Mouse (Mus musculus) heart, embryonic 15.5 days (tissue): ENCODE measurements at regions not wholly inside any gene's neighbourhood (a gene's known extent, or its start where the extent isn't known, plus 50 kb on each side); places are given as distances from the start of the nearest gene placed in this dataset.
"Not testable (repeated sequence)": the region's sequence is repeated elsewhere in the genome, so short reads cannot be mapped to it uniquely, and the experiment has no call there.

Experiments used
- ATAC-seq: fragments of 200-750 bp; cut with Nextera tagmentation; replicated peaks from 2 replicates; pipeline ENCODE4 v1.8.0; 2017; ENCODE audit warnings: low read depth, moderate TSS enrichment; ENCODE audit not compliant: insufficient number of reproducible peaks, insufficient read depth, low FRiP score
- H3K27ac ChIP-seq: fragments of 300-500 bp; sonication (generic); 2 replicates; pipeline ENCODE4 v1.5.1; 2015; ENCODE audit warnings: mild to moderate bottlenecking, inconsistent platforms
- H3K27me3 ChIP-seq: fragments of 300-500 bp; sonication (generic); 2 replicates; pipeline ENCODE4 v1.6.1; 2015; ENCODE audit warnings: inconsistent platforms
- H3K36me3 ChIP-seq: fragments of 300-500 bp; sonication (generic); 2 replicates; pipeline ENCODE4 v1.6.1; 2015; ENCODE audit warnings: mild to moderate bottlenecking, inconsistent platforms
- H3K4me1 ChIP-seq: fragments of 300-500 bp; sonication (generic); replicated peaks from 2 replicates; pipeline ENCODE4 v1.6.1; 2015; ENCODE audit warnings: inconsistent platforms
- H3K4me2 ChIP-seq: fragments of 300-500 bp; sonication (generic); 2 replicates; pipeline ENCODE4 v1.6.1; 2015; ENCODE audit warnings: inconsistent platforms, mild to moderate bottlenecking, moderate library complexity
- H3K4me3 ChIP-seq: fragments of 300-500 bp; sonication (generic); 2 replicates; pipeline ENCODE4 v1.5.1; 2015; ENCODE audit warnings: mild to moderate bottlenecking, inconsistent platforms
- H3K9ac ChIP-seq: fragments of 300-500 bp; sonication (generic); 2 replicates; pipeline ENCODE4 v1.6.1; 2015; ENCODE audit warnings: mild to moderate bottlenecking, inconsistent platforms
- H3K9me3 ChIP-seq: fragments of 300-500 bp; sonication (generic); replicated peaks from 2 replicates; pipeline ENCODE4 v1.6.1; 2016; ENCODE audit warnings: inconsistent platforms
- WGBS: fragments of 180-500 bp; shearing (Covaris S2); methylation state at CpG from one replicate; pipeline ENCODE4 v1.1.7; 2015; ENCODE audit warnings: mixed read lengths; 5-methylcytosine and 5-hydroxymethylcytosine counted together

- Histone ChIP-seq H3K4me3 (no peak overlapping the region), H3K27ac (no peak overlapping the region), H3K27me3 (no peaks in the 10 kb centered on the region), H3K4me2 (no peak overlapping the region), H3K4me1 (no peaks in the 10 kb centered on the region), H3K9ac (no peak overlapping the region), H3K9me3 (no peaks in the 10 kb centered on the region), H3K36me3 (no peaks in the 10 kb centered on the region)
- WGBS, result 75% methylated on average over 2 of the region's 2 CpGs
- ATAC-seq, result no peak
These were observed 123.3 kb upstream of the Zfp746 start for GRCm38 (mm10) chr6:48209739-48210138.

- Histone ChIP-seq H3K27me3 (no peaks in the 10 kb centered on the region), H3K36me3 (no peaks in the 10 kb centered on the region), H3K4me2 (no peak overlapping the region), H3K9me3 (no peaks in the 10 kb centered on the region), H3K9ac (no peak overlapping the region), H3K27ac (no peak overlapping the region), H3K4me1 (no peaks in the 10 kb centered on the region), H3K4me3 (no peak overlapping the region)
- ATAC-seq, result no peak
- WGBS, result 73% methylated on average over 2 of the region's 2 CpGs
These were observed 122.7 kb upstream of the Zfp746 start for GRCm38 (mm10) chr6:48209103-48209502.

- H3K27ac ChIP-seq, result no peak overlapping the region
- WGBS, result 86% methylated on average over 5 of the region's 5 CpGs
These were observed 119.3 kb upstream of the Zfp746 start for GRCm38 (mm10) chr6:48205722-48206121.

GRCm38 (mm10) chr6:48199951-48200350 lies 113.6 kb upstream of the Zfp746 start:
- ATAC-seq, result no peak
- no peak overlapping the region for H3K4me2 ChIP-seq
- H3K27me3 ChIP-seq, result no peaks in the 10 kb centered on the region
- H3K9ac ChIP-seq, result no peak overlapping the region
- no peak overlapping the region for H3K4me3 ChIP-seq
- H3K9me3 ChIP-seq, result no peaks in the 10 kb centered on the region
- no peaks in the 10 kb centered on the region for H3K36me3 ChIP-seq
- no peaks in the 10 kb centered on the region for H3K4me1 ChIP-seq
- no peak overlapping the region for H3K27ac ChIP-seq
- 50% methylated on average over 3 of the region's 3 CpGs for WGBS

More at GRCm38 (mm10) chr6:48205722-48206121, 119.3 kb upstream of the Zfp746 start:
- Histone ChIP-seq H3K4me3 (no peak overlapping the region), H3K9me3 (no peaks in the 10 kb centered on the region), H3K36me3 (no peaks in the 10 kb centered on the region), H3K4me1 (no peaks in the 10 kb centered on the region), H3K9ac (no peak overlapping the region), H3K4me2 (no peak overlapping the region), H3K27me3 (no peaks in the 10 kb centered on the region)
- ATAC-seq, result no peak

- Histone ChIP-seq H3K4me3 (no peak overlapping the region), H3K27ac (no peak overlapping the region), H3K4me2 (no peak overlapping the region), H3K9me3 (no peaks in the 10 kb centered on the region), H3K4me1 (no peaks in the 10 kb centered on the region), H3K9ac (no peak overlapping the region), H3K27me3 (no peaks in the 10 kb centered on the region), H3K36me3 (no peaks in the 10 kb centered on the region)
- ATAC-seq, result no peak
- WGBS, result 91% methylated on average over 1 of the region's 1 CpGs
These were observed 112.4 kb upstream of the Zfp746 start for GRCm38 (mm10) chr6:48198806-48199205.

GRCm38 (mm10) chr6:48197696-48198378 lies 111.4 kb upstream of the Zfp746 start:
- Histone ChIP-seq H3K27ac (no peak overlapping the region), H3K36me3 (no peaks in the 10 kb centered on the region), H3K9ac (no peak overlapping the region), H3K4me3 (no peak overlapping the region), H3K4me1 (no peaks in the 10 kb centered on the region), H3K9me3 (no peaks in the 10 kb centered on the region), H3K4me2 (no peak overlapping the region), H3K27me3 (no peaks in the 10 kb centered on the region)
- no peak for ATAC-seq
- 67% methylated on average over 4 of the region's 4 CpGs for WGBS

- not testable (repeated sequence) for H3K27me3 ChIP-seq, H3K4me2 ChIP-seq, H3K4me1 ChIP-seq, ATAC-seq, H3K27ac ChIP-seq, H3K36me3 ChIP-seq, H3K9ac ChIP-seq, H3K4me3 ChIP-seq, H3K9me3 ChIP-seq
- 68% methylated on average over 2 of the region's 2 CpGs for WGBS
These were observed 102.0 kb upstream of the Zfp746 start for GRCm38 (mm10) chr6:48188363-48188762.

GRCm38 (mm10) chr6:48185311-48185710 lies 98.9 kb upstream of the Zfp746 start:
- Histone ChIP-seq H3K36me3 (no peaks in the 10 kb centered on the region), H3K4me3 (no peak overlapping the region), H3K4me2 (no peak overlapping the region), H3K27me3 (no peaks in the 10 kb centered on the region), H3K9ac (no peak overlapping the region), H3K4me1 (no peaks in the 10 kb centered on the region), H3K27ac (no peak overlapping the region), H3K9me3 (no peaks in the 10 kb centered on the region)
- ATAC-seq, result no peak
- WGBS, result 43% methylated on average over 1 of the region's 1 CpGs

- no peak overlapping the region for H3K4me3 ChIP-seq
- no peak overlapping the region for H3K27ac ChIP-seq
- H3K4me1 ChIP-seq, result no peaks in the 10 kb centered on the region
- ATAC-seq, result no peak
- H3K4me2 ChIP-seq, result no peak overlapping the region
- no peaks in the 10 kb centered on the region for H3K9me3 ChIP-seq
- H3K9ac ChIP-seq, result no peak overlapping the region
- H3K27me3 ChIP-seq, result 0 out of 2 replicates have a peak, but pooled peaks cover 4% of the 10 kb centered on the region
- WGBS, result 52% methylated on average over 3 of the region's 3 CpGs
- no peaks in the 10 kb centered on the region for H3K36me3 ChIP-seq
These were observed 92.1 kb upstream of the Zfp746 start for GRCm38 (mm10) chr6:48178360-48179120.

- no peak for ATAC-seq
- Histone ChIP-seq H3K4me3 (no peak overlapping the region), H3K4me2 (no peak overlapping the region), H3K9ac (no peak overlapping the region), H3K36me3 (no peaks in the 10 kb centered on the region), H3K27ac (no peak overlapping the region), H3K4me1 (no peaks in the 10 kb centered on the region), H3K27me3 (0 out of 2 replicates have a peak, but pooled peaks cover 4% of the 10 kb centered on the region), H3K9me3 (no peaks in the 10 kb centered on the region)
- 6% methylated on average over 2 of the region's 2 CpGs for WGBS
These were observed 91.5 kb upstream of the Zfp746 start for GRCm38 (mm10) chr6:48177936-48178335.

GRCm38 (mm10) chr6:48175234-48175633 lies 88.8 kb upstream of the Zfp746 start:
- H3K27me3 ChIP-seq, result 0 out of 2 replicates have a peak, but pooled peaks cover 4% of the 10 kb centered on the region
- no peaks in the 10 kb centered on the region for H3K36me3 ChIP-seq
- H3K9me3 ChIP-seq, result no peaks in the 10 kb centered on the region
- no peak overlapping the region for H3K9ac ChIP-seq
- H3K4me1 ChIP-seq, result no peaks in the 10 kb centered on the region
- ATAC-seq, result no peak
- H3K4me3 ChIP-seq, result no peak overlapping the region
- H3K27ac ChIP-seq, result no peak overlapping the region
- WGBS, result 67% methylated on average over 2 of the region's 2 CpGs
- no peak overlapping the region for H3K4me2 ChIP-seq

GRCm38 (mm10) chr6:48172769-48173168 lies 86.4 kb upstream of the Zfp746 start:
- H3K4me3 ChIP-seq, H3K27ac ChIP-seq, H3K36me3 ChIP-seq, H3K4me1 ChIP-seq, ATAC-seq, H3K9me3 ChIP-seq, H3K4me2 ChIP-seq, H3K27me3 ChIP-seq, H3K9ac ChIP-seq: not testable (repeated sequence)
- 88% methylated on average over 13 of the region's 13 CpGs for WGBS
